Mouse (Mus musculus) T-helper 2 cell (primary cell): ENCODE results near the gene D630045J12Rik.

Source experiments
- in situ Hi-C: fragments of 300-600 bp; cut with MboI, MseI; formaldehyde crosslinking; loops from one replicate; pipeline ENCODE4 v1.15.1; 2025; ENCODE audit warnings: high pct_unique_total_duplicates

Gene D630045J12Rik

GRCm38 (mm10) chr6:38242295-38242830 is 11.4 kb downstream of the D630045J12Rik start:
- in situ Hi-C loops, result no loop called here

- in situ Hi-C loops, result no loop called here
Observed at GRCm38 (mm10) chr6:38241508-38241907, 12.3 kb downstream of the D630045J12Rik start.

GRCm38 (mm10) chr6:38240618-38241017 is 13.2 kb downstream of the D630045J12Rik start:
- in situ Hi-C loops, result no loop called here

- in situ Hi-C loops, result no loop called here
Observed at GRCm38 (mm10) chr6:38238382-38238781, 15.4 kb downstream of the D630045J12Rik start.

GRCm38 (mm10) chr6:38235991-38236658 is 17.7 kb downstream of the D630045J12Rik start:
- in situ Hi-C loops, result no loop called here

GRCm38 (mm10) chr6:38233803-38234202 is 20.0 kb downstream of the D630045J12Rik start:
- in situ Hi-C loops, result no loop called here

- in situ Hi-C loops, result no loop called here
Observed at GRCm38 (mm10) chr6:38232917-38233316, 20.9 kb downstream of the D630045J12Rik start.

GRCm38 (mm10) chr6:38231994-38232393 is 21.8 kb downstream of the D630045J12Rik start:
- in situ Hi-C loops, result no loop called here

- in situ Hi-C loops, result no loop called here
Observed at GRCm38 (mm10) chr6:38224079-38224478, 29.7 kb downstream of the D630045J12Rik start.

- in situ Hi-C loops, result no loop called here
Observed at GRCm38 (mm10) chr6:38219261-38219660, 34.5 kb downstream of the D630045J12Rik start.

- in situ Hi-C loops, result no loop called here
Observed at GRCm38 (mm10) chr6:38215448-38216110, 38.2 kb downstream of the D630045J12Rik start.

GRCm38 (mm10) chr6:38207621-38208020 is 46.2 kb downstream of the D630045J12Rik start:
- in situ Hi-C loops, result no loop called here

GRCm38 (mm10) chr6:38206941-38207531 is 46.8 kb downstream of the D630045J12Rik start:
- in situ Hi-C loops, result no loop called here

GRCm38 (mm10) chr6:38205375-38205774 is 48.4 kb downstream of the D630045J12Rik start:
- in situ Hi-C loops, result no loop called here

GRCm38 (mm10) chr6:38203820-38204219 is 50.0 kb downstream of the D630045J12Rik start:
- in situ Hi-C loops, result no loop called here

GRCm38 (mm10) chr6:38202816-38203215 is 51.0 kb downstream of the D630045J12Rik start:
- in situ Hi-C loops, result no loop called here

GRCm38 (mm10) chr6:38201495-38201894 is 52.3 kb downstream of the D630045J12Rik start:
- in situ Hi-C loops, result no loop called here

- in situ Hi-C loops, result no loop called here
Observed at GRCm38 (mm10) chr6:38199599-38199998, 54.2 kb downstream of the D630045J12Rik start.

- in situ Hi-C loops, result no loop called here
Observed at GRCm38 (mm10) chr6:38198727-38199126, 55.1 kb downstream of the D630045J12Rik start.

GRCm38 (mm10) chr6:38196266-38197189 is 57.3 kb downstream of the D630045J12Rik start:
- in situ Hi-C loops, result no loop called here

- in situ Hi-C loops, result no loop called here
Observed at GRCm38 (mm10) chr6:38195306-38195705, 58.5 kb downstream of the D630045J12Rik start.
